Mouse (Mus musculus): ENCODE measurements around the gene Psmg4. TPM values are rescaled to one million over a fixed set of nuclear protein-coding genes. Genes with fewer than 3 reads are reported as not detected.

Gene Psmg4
- total RNA-seq (2015) = 73.3 and 75.8 TPM in 2 replicates
- 200 and 229 TPM in 2 replicates for total RNA-seq (2017)

- peak; percentile 93 for ATAC-seq (replicated peaks; ENCODE audit: poor library complexity)
Measured at GRCm38 (mm10) chr13:34162491-34163303, at the start of gene Psmg4. Gene Psmg4, plus strand, starts transcription at chr13:34162964.

GRCm38 (mm10) chr13:34113086-34113485, 49.7 kb upstream of the Psmg4 start:
- no peak for ATAC-seq (replicated peaks; ENCODE audit: poor library complexity)

- no peak for ATAC-seq (replicated peaks; ENCODE audit: poor library complexity)
Measured at GRCm38 (mm10) chr13:34114654-34115053, 48.1 kb upstream of the Psmg4 start.

- 0 out of 2 replicates have a peak, but pooled peaks have one; percentile 23 for ATAC-seq (replicated peaks; ENCODE audit: poor library complexity)
Measured at GRCm38 (mm10) chr13:34116508-34116907, 46.3 kb upstream of the Psmg4 start.

- peak; percentile 80 for ATAC-seq (replicated peaks; ENCODE audit: poor library complexity)
Measured at GRCm38 (mm10) chr13:34118816-34119215, 43.9 kb upstream of the Psmg4 start.

- ATAC-seq (replicated peaks; ENCODE audit: poor library complexity) = 0 out of 2 replicates have a peak, but pooled peaks have one; percentile 19
Measured at GRCm38 (mm10) chr13:34119406-34119805, 43.4 kb upstream of the Psmg4 start.

- no peak for ATAC-seq (replicated peaks; ENCODE audit: poor library complexity)
Measured at GRCm38 (mm10) chr13:34120536-34120935, 42.2 kb upstream of the Psmg4 start.

GRCm38 (mm10) chr13:34125711-34126110, 37.1 kb upstream of the Psmg4 start:
- no peak for ATAC-seq (replicated peaks; ENCODE audit: poor library complexity)

- no peak for ATAC-seq (replicated peaks; ENCODE audit: poor library complexity)
Measured at GRCm38 (mm10) chr13:34128276-34129114, 34.3 kb upstream of the Psmg4 start.

GRCm38 (mm10) chr13:34129485-34130225, 33.1 kb upstream of the Psmg4 start:
- peak; percentile 30 for ATAC-seq (replicated peaks; ENCODE audit: poor library complexity)

- ATAC-seq (replicated peaks; ENCODE audit: poor library complexity) = peak; percentile 42
Measured at GRCm38 (mm10) chr13:34130226-34130731, 32.5 kb upstream of the Psmg4 start, which contains the start of gene Tubb2b. Gene Tubb2b, minus strand, starts transcription at chr13:34130466.

- ATAC-seq (replicated peaks; ENCODE audit: poor library complexity) = peak; percentile 63
Measured at GRCm38 (mm10) chr13:34131011-34131707, 31.6 kb upstream of the Psmg4 start.

- ATAC-seq (replicated peaks; ENCODE audit: poor library complexity) = peak; percentile 37
Measured at GRCm38 (mm10) chr13:34131708-34132060, 31.1 kb upstream of the Psmg4 start.

- no peak for ATAC-seq (replicated peaks; ENCODE audit: poor library complexity)
Measured at GRCm38 (mm10) chr13:34132299-34132698, 30.5 kb upstream of the Psmg4 start.

GRCm38 (mm10) chr13:34132875-34133274, 29.9 kb upstream of the Psmg4 start:
- no peak for ATAC-seq (replicated peaks; ENCODE audit: poor library complexity)

GRCm38 (mm10) chr13:34133326-34134071, 29.3 kb upstream of the Psmg4 start:
- no peak for ATAC-seq (replicated peaks; ENCODE audit: poor library complexity)

- no peak for ATAC-seq (replicated peaks; ENCODE audit: poor library complexity)
Measured at GRCm38 (mm10) chr13:34134276-34134675, 28.5 kb upstream of the Psmg4 start.

- no peak for ATAC-seq (replicated peaks; ENCODE audit: poor library complexity)
Measured at GRCm38 (mm10) chr13:34136605-34137004, 26.2 kb upstream of the Psmg4 start.

GRCm38 (mm10) chr13:34143389-34143788, 19.4 kb upstream of the Psmg4 start:
- ATAC-seq (replicated peaks; ENCODE audit: poor library complexity) = no peak

Measured in megakaryocyte progenitor cell, adult 5-6 weeks (primary cell).